2 mouse cellular contexts compared by ENCODE assay signal in the genomic region with DNA sequence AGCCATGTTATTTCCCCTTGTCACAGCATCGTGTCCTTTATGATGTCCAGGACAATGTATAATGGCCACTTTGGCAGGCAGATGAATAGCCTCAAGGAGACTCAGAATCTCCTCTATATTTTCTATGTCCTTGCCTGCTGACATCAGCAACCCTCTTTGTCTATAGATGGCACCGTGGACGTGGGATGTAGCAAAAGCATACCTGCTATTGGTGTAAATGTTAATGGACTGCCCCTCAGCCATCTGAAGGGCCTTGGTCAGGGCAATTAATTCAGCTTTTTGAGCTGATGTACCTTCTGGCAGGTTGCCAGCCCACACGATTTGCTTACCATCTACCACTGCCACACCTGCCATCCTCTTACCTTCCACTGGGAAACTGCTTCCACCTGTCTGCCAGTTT.
DNase-seq lines count a peak whose midpoint lies in the region.

No protein-coding gene starts in this region.

- peak; percentile 90 for DNase-seq in heart, adult 11 months
- peak; percentile 37 for DNase-seq in testis, postnatal 10 days (ENCODE audit: low spot score)
